Mouse (Mus musculus): ENCODE results near the gene Unc13b. TPM values are rescaled to one million over a fixed set of nuclear protein-coding genes. Genes with fewer than 3 reads are reported as not detected.

Gene Unc13b
- polyA plus RNA-seq, 1 experiment from 2014 or later: 17.9 TPM

GRCm38 (mm10) chr4:43260096-43260495 lies 201.3 kb downstream of the Unc13b start:
- DNase-seq (ENCODE audit: low spot score) (no peak), ATAC-seq (ENCODE audit: low FRiP score) (no peak)
- Histone ChIP-seq H3K9me3 (ENCODE audit: control insufficient read depth, low read length) (no peaks in the 10 kb centered on the region), H3K4me1 (replicated peaks; ENCODE audit: control insufficient read depth, insufficient read depth, low read length) (no peaks in the 10 kb centered on the region), H3K4me3 (ENCODE audit: low read depth, low read length) (no peak overlapping the region), H3K9ac (ENCODE audit: low read depth, low read length) (no peak overlapping the region), H3K27me3 (ENCODE audit: control insufficient read depth, insufficient read depth, low read length) (no peaks in the 10 kb centered on the region), H3K4me2 (replicated peaks; ENCODE audit: low read depth, low read length) (no peak overlapping the region), H3K27ac (ENCODE audit: low read depth, low read length) (no peak overlapping the region), H3K36me3 (ENCODE audit: control insufficient read depth, insufficient read depth, low read length) (peaks cover 3% of the 10 kb centered on the region; the same call in 1 of the 2 replicates)
- 79% methylated on average over 5 of the region's 5 CpGs for WGBS

- Histone ChIP-seq H3K36me3 (ENCODE audit: control insufficient read depth, insufficient read depth, low read length) (peaks cover 3% of the 10 kb centered on the region; the same call in 1 of the 2 replicates), H3K27me3 (ENCODE audit: control insufficient read depth, insufficient read depth, low read length) (no peaks in the 10 kb centered on the region), H3K4me3 (ENCODE audit: low read depth, low read length) (no peak overlapping the region), H3K9me3 (ENCODE audit: control insufficient read depth, low read length) (no peaks in the 10 kb centered on the region), H3K4me2 (replicated peaks; ENCODE audit: low read depth, low read length) (no peak overlapping the region), H3K27ac (ENCODE audit: low read depth, low read length) (no peak overlapping the region), H3K9ac (ENCODE audit: low read depth, low read length) (no peak overlapping the region), H3K4me1 (replicated peaks; ENCODE audit: control insufficient read depth, insufficient read depth, low read length) (no peaks in the 10 kb centered on the region)
- no peak for DNase-seq (ENCODE audit: low spot score)
- 94% methylated on average over 6 of the region's 6 CpGs for WGBS
- no peak for ATAC-seq (ENCODE audit: low FRiP score)
Measured at GRCm38 (mm10) chr4:43262821-43263220, 204.1 kb downstream of the Unc13b start.

- WGBS: 61% methylated on average over 2 of the region's 2 CpGs
- no peak overlapping the region for H3K27ac ChIP-seq (ENCODE audit: low read depth, low read length)
Measured at GRCm38 (mm10) chr4:43266146-43266545, 207.4 kb downstream of the Unc13b start.

DNA sequence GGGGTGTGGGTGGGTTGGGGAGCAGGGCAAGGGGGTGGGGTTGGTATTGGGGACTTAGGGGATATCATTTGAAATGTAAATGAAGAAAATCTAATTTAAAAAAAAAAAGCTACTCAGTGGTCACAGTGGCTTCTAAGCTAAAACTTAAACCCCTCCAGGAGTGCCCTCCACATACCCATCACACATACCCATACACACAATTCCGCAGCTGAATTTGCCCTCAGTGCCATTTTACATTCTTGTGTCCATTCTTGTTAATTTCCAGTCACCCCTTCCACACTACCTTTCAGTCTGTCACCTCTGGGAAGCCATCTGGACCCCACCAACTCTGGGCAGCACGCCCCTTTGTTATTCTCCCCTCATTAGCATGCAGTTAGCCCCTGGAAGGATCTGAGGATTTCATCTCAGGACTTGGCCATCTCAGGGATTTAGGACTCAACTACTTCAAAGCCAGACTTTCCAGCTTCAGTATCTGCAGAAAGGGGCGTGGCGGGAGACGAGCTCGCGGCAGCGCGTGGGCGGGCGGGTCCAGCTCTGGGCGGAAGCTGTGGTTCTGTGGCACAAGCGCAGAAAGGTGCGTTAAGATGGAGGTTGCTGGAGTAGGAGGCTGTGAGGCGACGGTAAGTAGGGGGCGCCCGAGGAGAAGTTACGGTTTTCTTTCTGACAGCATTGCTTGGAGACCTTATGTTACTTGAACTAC lies 208.0 kb downstream of the Unc13b start, which contains the start of gene Atp8b5:
Gene Atp8b5, plus strand, starts transcription at position 537 of the 700 bp plus-strand sequence.
- ATAC-seq (ENCODE audit: low FRiP score): peak; percentile 84
- H3K4me3 ChIP-seq (ENCODE audit: low read depth, low read length): peak within 1 kb of the TSS; percentile 37
- peak; percentile 81 for DNase-seq (ENCODE audit: low spot score)
- WGBS: 3% methylated on average over 19 of the region's 19 CpGs
- peak within 1 kb of the TSS; percentile 60 for H3K4me2 ChIP-seq (replicated peaks; ENCODE audit: low read depth, low read length)
- no peaks in the 10 kb centered on the region for H3K27me3 ChIP-seq (ENCODE audit: control insufficient read depth, insufficient read depth, low read length)
- H3K9ac ChIP-seq (ENCODE audit: low read depth, low read length): peak within 1 kb of the TSS; percentile 48
- H3K9me3 ChIP-seq (ENCODE audit: control insufficient read depth, low read length): no peaks in the 10 kb centered on the region
- no peaks in the 10 kb centered on the region for H3K36me3 ChIP-seq (ENCODE audit: control insufficient read depth, insufficient read depth, low read length)
- H3K4me1 ChIP-seq (replicated peaks; ENCODE audit: control insufficient read depth, insufficient read depth, low read length): no peaks in the 10 kb centered on the region
- H3K27ac ChIP-seq (ENCODE audit: low read depth, low read length): no peak within 1 kb of the TSS

More at GRCm38 (mm10) chr4:43266146-43266545, 207.4 kb downstream of the Unc13b start:
- H3K36me3 ChIP-seq (ENCODE audit: control insufficient read depth, insufficient read depth, low read length): no peaks in the 10 kb centered on the region
- H3K4me3 ChIP-seq (ENCODE audit: low read depth, low read length): no peak overlapping the region
- H3K9ac ChIP-seq (ENCODE audit: low read depth, low read length): no peak overlapping the region
- H3K4me2 ChIP-seq (replicated peaks; ENCODE audit: low read depth, low read length): no peak overlapping the region
- no peak for ATAC-seq (ENCODE audit: low FRiP score)
- no peaks in the 10 kb centered on the region for H3K4me1 ChIP-seq (replicated peaks; ENCODE audit: control insufficient read depth, insufficient read depth, low read length)
- H3K9me3 ChIP-seq (ENCODE audit: control insufficient read depth, low read length): no peaks in the 10 kb centered on the region
- no peaks in the 10 kb centered on the region for H3K27me3 ChIP-seq (ENCODE audit: control insufficient read depth, insufficient read depth, low read length)
- no peak for DNase-seq (ENCODE audit: low spot score)

GRCm38 (mm10) chr4:43267323-43267658 lies 208.5 kb downstream of the Unc13b start:
- 25% methylated on average over 2 of the region's 2 CpGs for WGBS
- peak overlapping the region; percentile 48; the same call in 1 of the 2 replicates for H3K9ac ChIP-seq (ENCODE audit: low read depth, low read length)

DNA sequence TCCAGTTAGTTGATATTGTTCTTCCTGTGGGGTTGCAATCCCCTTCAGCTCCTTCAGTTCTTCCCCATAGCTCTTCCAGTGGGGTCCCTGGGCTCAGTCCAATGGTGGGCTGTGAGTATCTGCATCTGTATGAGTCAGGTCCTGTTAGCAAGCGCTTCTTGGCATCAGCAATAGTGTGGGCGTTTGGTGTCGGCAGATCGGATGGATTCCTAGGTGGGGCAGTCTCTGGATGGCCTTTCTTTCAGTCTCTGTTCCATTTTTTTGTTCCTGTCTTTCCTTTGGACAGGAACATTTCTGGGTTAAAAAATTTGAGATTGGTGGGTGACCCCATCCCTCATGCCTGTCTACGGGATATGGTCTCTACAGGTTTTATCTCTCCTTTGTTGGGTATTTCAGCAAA lies 226.7 kb downstream of the Unc13b start:
- Histone ChIP-seq H3K9ac (ENCODE audit: low read depth, low read length) (no peak overlapping the region), H3K27ac (ENCODE audit: low read depth, low read length) (no peak overlapping the region), H3K4me1 (replicated peaks; ENCODE audit: control insufficient read depth, insufficient read depth, low read length) (no peaks in the 10 kb centered on the region), H3K9me3 (ENCODE audit: control insufficient read depth, low read length) (no peaks in the 10 kb centered on the region), H3K4me3 (ENCODE audit: low read depth, low read length) (no peak overlapping the region), H3K4me2 (replicated peaks; ENCODE audit: low read depth, low read length) (no peak overlapping the region), H3K27me3 (ENCODE audit: control insufficient read depth, insufficient read depth, low read length) (no peaks in the 10 kb centered on the region), H3K36me3 (ENCODE audit: control insufficient read depth, insufficient read depth, low read length) (no peaks in the 10 kb centered on the region)
- DNase-seq (ENCODE audit: low spot score) (no peak), ATAC-seq (ENCODE audit: low FRiP score) (no peak)
- WGBS: 95% methylated on average over 5 of the region's 5 CpGs

More at GRCm38 (mm10) chr4:43267323-43267658, 208.5 kb downstream of the Unc13b start:
- Histone ChIP-seq H3K4me1 (replicated peaks; ENCODE audit: control insufficient read depth, insufficient read depth, low read length) (no peaks in the 10 kb centered on the region), H3K27ac (ENCODE audit: low read depth, low read length) (no peak overlapping the region), H3K27me3 (ENCODE audit: control insufficient read depth, insufficient read depth, low read length) (no peaks in the 10 kb centered on the region), H3K36me3 (ENCODE audit: control insufficient read depth, insufficient read depth, low read length) (no peaks in the 10 kb centered on the region), H3K4me3 (ENCODE audit: low read depth, low read length) (peak overlapping the region; percentile 37; the same call in 1 of the 2 replicates), H3K9me3 (ENCODE audit: control insufficient read depth, low read length) (no peaks in the 10 kb centered on the region), H3K4me2 (replicated peaks; ENCODE audit: low read depth, low read length) (peak overlapping the region; percentile 60)
- DNase-seq (ENCODE audit: low spot score): no peak
- peak; percentile 10; the same call in 1 of the 2 replicates for ATAC-seq (ENCODE audit: low FRiP score)

- H3K27ac ChIP-seq (ENCODE audit: low read depth, low read length): no peak overlapping the region
- 82% methylated on average over 3 of the region's 3 CpGs for WGBS
- no peak overlapping the region for H3K9ac ChIP-seq (ENCODE audit: low read depth, low read length)
- H3K27me3 ChIP-seq (ENCODE audit: control insufficient read depth, insufficient read depth, low read length): no peaks in the 10 kb centered on the region
- no peaks in the 10 kb centered on the region for H3K9me3 ChIP-seq (ENCODE audit: control insufficient read depth, low read length)
- no peak overlapping the region for H3K4me2 ChIP-seq (replicated peaks; ENCODE audit: low read depth, low read length)
- H3K4me3 ChIP-seq (ENCODE audit: low read depth, low read length): no peak overlapping the region
- H3K4me1 ChIP-seq (replicated peaks; ENCODE audit: control insufficient read depth, insufficient read depth, low read length): no peaks in the 10 kb centered on the region
- no peak for DNase-seq (ENCODE audit: low spot score)
- H3K36me3 ChIP-seq (ENCODE audit: control insufficient read depth, insufficient read depth, low read length): no peaks in the 10 kb centered on the region
- no peak for ATAC-seq (ENCODE audit: low FRiP score)
Measured at GRCm38 (mm10) chr4:43287305-43287704, 228.6 kb downstream of the Unc13b start.

GRCm38 (mm10) chr4:43294001-43294400 lies 235.2 kb downstream of the Unc13b start:
- H3K4me1 ChIP-seq (replicated peaks; ENCODE audit: control insufficient read depth, insufficient read depth, low read length): no peaks in the 10 kb centered on the region
- H3K4me2 ChIP-seq (replicated peaks; ENCODE audit: low read depth, low read length): no peak overlapping the region
- no peak overlapping the region for H3K27ac ChIP-seq (ENCODE audit: low read depth, low read length)
- H3K9me3 ChIP-seq (ENCODE audit: control insufficient read depth, low read length): no peaks in the 10 kb centered on the region
- no peaks in the 10 kb centered on the region for H3K27me3 ChIP-seq (ENCODE audit: control insufficient read depth, insufficient read depth, low read length)
- H3K9ac ChIP-seq (ENCODE audit: low read depth, low read length): no peak overlapping the region
- H3K36me3 ChIP-seq (ENCODE audit: control insufficient read depth, insufficient read depth, low read length): no peaks in the 10 kb centered on the region
- no peak for ATAC-seq (ENCODE audit: low FRiP score)
- no peak overlapping the region for H3K4me3 ChIP-seq (ENCODE audit: low read depth, low read length)
- 32% methylated on average over 6 of the region's 6 CpGs for WGBS
- peak; percentile 18 for DNase-seq (ENCODE audit: low spot score)

All from hindbrain, embryonic 11.5 days (tissue).